Mouse (Mus musculus) C2C12 (cell line): ENCODE data around the gene Aldh1a7.
"Not testable (repeated sequence)": the region's sequence is repeated elsewhere in the genome, so short reads cannot be mapped to it uniquely, and the experiment has no call there.

Experiments used
- CTCF ChIP-seq: IDR thresholded peaks from one replicate; pipeline ENCODE4 v1.5.1; 2011; ENCODE audit not compliant: control insufficient read depth, insufficient read depth, insufficient read length
- MAX ChIP-seq: IDR thresholded peaks from one replicate; pipeline ENCODE4 v1.6.1; 2011; ENCODE audit warnings: mild to moderate bottlenecking, control low read depth
- MYOD1 ChIP-seq: IDR thresholded peaks from one replicate; pipeline ENCODE4 v1.6.1; 2011; ENCODE audit warnings: low read depth; ENCODE audit not compliant: control insufficient read depth, insufficient read length
- MYOG ChIP-seq: IDR thresholded peaks from one replicate; pipeline ENCODE4 v1.6.1; 2011; ENCODE audit not compliant: control insufficient read depth, insufficient read length; ENCODE audit errors: extremely low read depth
- USF1 ChIP-seq: IDR thresholded peaks from one replicate; pipeline ENCODE4 v1.6.1; 2011; ENCODE audit warnings: low read depth, mild to moderate bottlenecking, control low read depth, moderate library complexity

DNA sequence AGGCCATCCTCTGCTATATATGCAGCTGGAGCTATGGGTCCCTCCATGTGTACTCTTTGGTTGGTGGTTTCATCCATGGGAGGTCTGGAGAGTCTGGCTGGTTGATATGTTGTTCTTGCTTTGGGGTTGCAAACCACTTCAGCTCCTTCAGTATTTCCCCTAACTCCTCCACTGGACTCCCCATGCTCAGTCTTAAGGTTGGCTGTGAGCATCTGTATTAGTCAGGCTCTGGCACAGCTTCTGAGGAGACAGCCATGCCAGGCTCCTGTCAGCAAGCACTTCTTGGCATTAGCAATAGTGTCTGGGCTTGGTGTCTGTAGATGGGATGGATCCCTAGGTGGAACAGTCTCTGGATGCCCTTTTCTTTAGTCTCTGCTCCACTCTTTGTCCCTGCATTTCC, 79.9 kb downstream of the Aldh1a7 start:
- not testable (repeated sequence) for TF ChIP-seq CTCF, MAX, MYOG, USF1, MYOD1
